Mouse (Mus musculus): ENCODE measurements around the gene Hebp1.

- TF ChIP-seq CTCF (IDR thresholded peaks at IDR 0.05; ENCODE audit: insufficient read depth, low read length), result no peak
- no peak for TF ChIP-seq POLR2A (IDR thresholded peaks at IDR 0.05; ENCODE audit: borderline replicate concordance, extremely low read depth, low read depth, low read length)
Observed at GRCm38 (mm10) chr6:135206909-135207308, 9.1 kb upstream of the Hebp1 start.
